Mouse (Mus musculus) limb, embryonic 14.5 days (tissue): Measurements from ENCODE around the gene Vwa3b. TPM values are rescaled to one million over a fixed set of nuclear protein-coding genes. Genes with fewer than 3 reads are reported as not detected.

ENCODE experiments used
- ATAC-seq: fragments of 200-750 bp; cut with Nextera tagmentation; 2 replicates; pipeline ENCODE4 v1.8.0; 2017; ENCODE audit warnings: low read depth, moderate number of reproducible peaks, moderate TSS enrichment; ENCODE audit not compliant: low FRiP score
- DNase-seq: peaks from one replicate; pipeline ENCODE4 v3.0.0-alpha.2; 2015; ENCODE audit warnings: low spot score
- H3K27ac ChIP-seq: fragments of 300-500 bp; sonication (generic); replicated peaks from 2 replicates; pipeline ENCODE4 v1.5.1; 2014; ENCODE audit warnings: low read depth, mild to moderate bottlenecking, low read length, moderate library complexity, mixed read lengths
- H3K27me3 ChIP-seq: fragments of 300-500 bp; sonication (generic); 2 replicates; pipeline ENCODE4 v1.6.1; 2014; ENCODE audit warnings: low read length, mixed read lengths; ENCODE audit not compliant: control insufficient read depth, insufficient read depth
- H3K36me3 ChIP-seq: fragments of 300-500 bp; sonication (generic); 2 replicates; pipeline ENCODE4 v1.6.1; 2014; ENCODE audit warnings: mild to moderate bottlenecking, low read length, moderate library complexity, mixed read lengths; ENCODE audit not compliant: control insufficient read depth, insufficient read depth
- H3K4me1 ChIP-seq: fragments of 300-500 bp; sonication (generic); 2 replicates; pipeline ENCODE4 v1.6.1; 2014; ENCODE audit warnings: antibody characterized with exemption, low read length, mixed read lengths; ENCODE audit not compliant: control insufficient read depth, insufficient read depth
- H3K4me2 ChIP-seq: fragments of 300-500 bp; sonication (generic); replicated peaks from 2 replicates; pipeline ENCODE4 v1.6.1; 2014; ENCODE audit warnings: low read depth, mild to moderate bottlenecking, low read length, moderate library complexity; ENCODE audit not compliant: severe bottlenecking
- H3K4me3 ChIP-seq: fragments of 300-500 bp; sonication (generic); replicated peaks from 2 replicates; pipeline ENCODE4 v1.5.1; 2014; ENCODE audit warnings: low read length
- H3K9ac ChIP-seq: fragments of 300-500 bp; sonication (generic); 2 replicates; pipeline ENCODE4 v1.6.1; 2014; ENCODE audit warnings: mild to moderate bottlenecking, low read depth, low read length, moderate library complexity; ENCODE audit not compliant: severe bottlenecking
- H3K9me3 ChIP-seq: fragments of 300-500 bp; sonication (generic); 2 replicates; pipeline ENCODE4 v1.6.1; 2016; ENCODE audit warnings: low read length; ENCODE audit not compliant: control insufficient read depth
- POLR2A ChIP-seq: fragments of 200-500 bp; IDR thresholded peaks from 2 replicates; pipeline ENCODE4 v1.8.0; 2012; ENCODE audit warnings: inconsistent platforms, mild to moderate bottlenecking, moderate library complexity, borderline replicate concordance; ENCODE audit not compliant: insufficient read depth, insufficient read length; ENCODE audit errors: extremely low read depth
- WGBS: fragments of 180-500 bp; shearing (Covaris S2); extraction: QIAGEN DNeasy Blood & Tissue Kit; methylation state at CpG from one replicate; pipeline ENCODE4 v1.1.7; 2014; 5-methylcytosine and 5-hydroxymethylcytosine counted together
- polyA plus RNA-seq, 2 experiments: library from polyadenylated mRNA; depleted of rRNA in 1 of 2; stranded (reverse) in 1 of 2; unstranded in 1 of 2; fragments of >200 nt; fragmentation: Nextera tagmentation in 1 of 2; extraction: Ambion mirVana in 1 of 2; gene quantifications; 2 replicates each; pipeline versions ENCODE4 v1.2.1 to v1.2.3; 2012 to 2014

The Vwa3b gene
- polyA plus RNA-seq (2012; rRNA removed) (0.33 and 1.0 TPM in 2 replicates), polyA plus RNA-seq (2014; fragmentation: Nextera tagmentation; extraction: Ambion mirVana) (1.2 and 1.6 TPM in 2 replicates)

GRCm38 (mm10) chr1:37025962-37026686, at the start of gene Vwa3b:
Gene Vwa3b, plus strand, starts transcription at chr1:37026596.
- Histone ChIP-seq H3K4me1 (0 out of 2 replicates have a peak, but pooled peaks cover 3% of the 10 kb centered on the region), H3K27ac (no peak within 1 kb of the TSS), H3K4me3 (no peak within 1 kb of the TSS), H3K9me3 (no peaks in the 10 kb centered on the region), H3K27me3 (0 out of 2 replicates have a peak, but pooled peaks cover 3% of the 10 kb centered on the region), H3K9ac (no peak within 1 kb of the TSS), H3K4me2 (no peak within 1 kb of the TSS), H3K36me3 (no peaks in the 10 kb centered on the region)
- ATAC-seq (no peak), DNase-seq (no peak)
- 72% methylated on average over 5 of the region's 5 CpGs for WGBS
- TF ChIP-seq POLR2A: no peak

DNA sequence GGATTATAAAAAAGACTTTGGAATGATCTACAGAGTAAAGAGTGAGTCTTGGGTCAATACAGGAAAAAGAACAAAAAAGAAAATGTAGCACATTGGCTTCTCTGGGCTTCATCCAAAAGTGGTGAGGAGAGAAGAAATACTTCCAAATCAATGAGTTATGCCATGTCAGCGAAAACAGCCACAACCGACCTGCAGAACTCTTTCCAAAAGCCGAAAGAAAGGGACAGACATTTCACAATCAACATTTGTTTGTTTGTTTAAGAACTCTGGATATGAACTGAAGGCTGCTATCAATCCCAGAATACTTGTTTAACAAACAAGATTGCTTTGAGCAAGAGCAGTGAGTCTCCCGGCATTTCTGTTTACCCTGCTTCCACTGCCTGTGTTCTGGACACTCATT, 49.6 kb upstream of the Vwa3b start:
- no peak overlapping the region for H3K4me3 ChIP-seq
- no peak overlapping the region for H3K4me2 ChIP-seq
- H3K4me1 ChIP-seq: no peaks in the 10 kb centered on the region
- DNase-seq (no peak), ATAC-seq (no peak)
- WGBS: 90% methylated on average over 4 of the region's 4 CpGs
- H3K36me3 ChIP-seq: no peaks in the 10 kb centered on the region
- no peaks in the 10 kb centered on the region for H3K27me3 ChIP-seq
- no peak for TF ChIP-seq POLR2A
- H3K9me3 ChIP-seq: no peaks in the 10 kb centered on the region
- no peak overlapping the region for H3K27ac ChIP-seq
- no peak overlapping the region for H3K9ac ChIP-seq

DNA sequence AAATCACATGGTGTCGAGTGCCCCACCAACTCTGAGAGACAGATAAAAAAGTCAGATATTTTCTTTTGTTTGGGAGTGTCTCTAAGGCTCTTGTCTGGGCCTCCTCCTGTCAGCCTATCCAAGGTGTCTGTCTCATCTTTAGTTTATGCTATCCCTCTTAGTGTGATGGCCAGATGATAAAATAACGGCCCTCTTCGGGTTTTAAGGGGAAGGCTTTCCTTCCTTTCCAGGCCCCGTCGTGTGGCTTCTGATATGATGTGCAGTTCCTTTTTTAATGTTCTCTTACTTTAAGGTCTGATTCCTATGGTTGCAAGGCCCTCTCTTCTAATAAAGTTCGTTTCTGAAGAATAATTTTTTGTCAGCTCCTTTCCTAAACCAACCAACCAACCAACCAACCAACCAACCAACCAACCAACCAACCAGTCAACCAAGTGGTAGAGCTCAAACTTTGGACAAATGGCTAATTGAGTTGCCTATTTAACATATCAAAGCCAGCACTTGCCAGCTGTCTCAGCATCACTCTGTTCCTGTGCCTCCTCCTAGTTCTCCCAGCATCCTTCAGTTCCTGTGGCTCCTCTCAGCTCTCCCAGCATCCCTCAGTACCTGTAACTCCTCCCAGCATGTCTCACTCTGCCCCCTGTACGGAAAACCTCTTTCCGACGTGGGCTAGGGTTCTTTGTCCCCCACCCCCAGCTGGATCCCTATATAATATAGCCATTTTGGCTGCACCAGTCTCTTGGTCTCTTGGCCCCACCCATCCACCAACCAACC, 44.0 kb upstream of the Vwa3b start:
- no peak overlapping the region for H3K27ac ChIP-seq
- TF ChIP-seq POLR2A: no peak
- 85% methylated on average over 9 of the region's 9 CpGs for WGBS
- peaks cover 3% of the 10 kb centered on the region; the same call in 1 of the 2 replicates for H3K4me1 ChIP-seq
- no peak overlapping the region for H3K4me3 ChIP-seq
- no peaks in the 10 kb centered on the region for H3K9me3 ChIP-seq
- H3K9ac ChIP-seq: no peak overlapping the region
- H3K27me3 ChIP-seq: no peaks in the 10 kb centered on the region
- H3K36me3 ChIP-seq: no peaks in the 10 kb centered on the region
- no peak for DNase-seq
- ATAC-seq: no peak
- no peak overlapping the region for H3K4me2 ChIP-seq

DNA sequence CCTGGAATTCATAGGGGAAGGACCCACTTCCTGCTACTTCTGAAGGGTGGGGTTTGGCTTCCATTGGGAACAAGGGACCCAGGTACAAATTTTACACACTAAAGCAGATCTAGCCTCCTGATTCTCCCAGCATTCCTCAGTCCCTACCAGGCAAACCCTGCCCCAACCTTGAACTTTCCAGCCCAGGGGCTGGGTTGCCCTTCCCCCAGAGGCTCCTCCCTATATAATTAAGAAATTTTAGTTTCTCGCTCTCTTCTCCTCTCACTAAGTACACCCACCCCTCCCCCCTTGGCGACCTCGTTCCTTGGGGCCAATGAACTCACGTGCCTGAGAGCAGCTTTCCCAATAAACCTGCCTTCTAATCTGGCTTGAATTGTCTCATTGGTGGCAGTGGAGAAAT, 42.6 kb upstream of the Vwa3b start:
- 16% methylated on average over 4 of the region's 4 CpGs for WGBS
- Histone ChIP-seq H3K4me3 (no peak overlapping the region), H3K9me3 (no peaks in the 10 kb centered on the region), H3K27me3 (no peaks in the 10 kb centered on the region), H3K36me3 (no peaks in the 10 kb centered on the region), H3K4me1 (peaks cover 3% of the 10 kb centered on the region; the same call in 1 of the 2 replicates), H3K27ac (no peak overlapping the region), H3K9ac (no peak overlapping the region), H3K4me2 (no peak overlapping the region)
- TF ChIP-seq POLR2A: no peak
- ATAC-seq (no peak), DNase-seq (no peak)

GRCm38 (mm10) chr1:36984406-36984805, 42.0 kb upstream of the Vwa3b start:
- no peaks in the 10 kb centered on the region for H3K36me3 ChIP-seq
- no peak overlapping the region for H3K4me2 ChIP-seq
- peaks cover 3% of the 10 kb centered on the region; the same call in 1 of the 2 replicates for H3K4me1 ChIP-seq
- no peaks in the 10 kb centered on the region for H3K27me3 ChIP-seq
- no peak for DNase-seq
- no peak overlapping the region for H3K4me3 ChIP-seq
- no peak overlapping the region for H3K27ac ChIP-seq
- WGBS: 18% methylated on average over 6 of the region's 6 CpGs
- no peaks in the 10 kb centered on the region for H3K9me3 ChIP-seq
- TF ChIP-seq POLR2A: no peak
- no peak overlapping the region for H3K9ac ChIP-seq
- ATAC-seq: no peak
